Mouse (Mus musculus): ENCODE results near the gene Szrd1.

Szrd1 gene

DNA sequence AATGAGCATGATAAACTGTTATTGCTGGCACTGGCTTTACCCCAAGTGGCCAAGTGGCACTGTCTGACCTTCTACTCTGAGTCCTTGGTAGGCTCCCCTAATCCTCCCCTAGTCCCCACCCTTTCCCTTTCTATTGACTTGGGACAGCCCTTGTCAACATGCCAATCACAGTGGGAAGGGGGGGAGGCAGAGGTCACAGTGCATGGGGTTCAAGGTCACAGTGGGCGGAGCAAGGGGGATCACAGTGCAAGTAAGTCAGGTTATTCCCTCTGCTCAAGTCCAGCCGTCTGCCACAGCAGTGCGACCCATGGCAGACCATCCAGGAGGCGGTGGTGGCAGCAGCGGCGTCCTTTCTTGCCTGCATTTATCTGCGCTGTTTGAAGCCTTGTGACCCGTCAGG lies 24.2 kb downstream of the Szrd1 start:
- no peak for DNase-seq (ENCODE audit: low spot score in 2 of 2)

GRCm38 (mm10) chr4:141114521-141114981 lies 25.0 kb downstream of the Szrd1 start:
- no peak for DNase-seq (ENCODE audit: low spot score in 2 of 2)

GRCm38 (mm10) chr4:141113831-141114230 lies 25.7 kb downstream of the Szrd1 start:
- no peak for DNase-seq (ENCODE audit: low spot score in 2 of 2)

DNA sequence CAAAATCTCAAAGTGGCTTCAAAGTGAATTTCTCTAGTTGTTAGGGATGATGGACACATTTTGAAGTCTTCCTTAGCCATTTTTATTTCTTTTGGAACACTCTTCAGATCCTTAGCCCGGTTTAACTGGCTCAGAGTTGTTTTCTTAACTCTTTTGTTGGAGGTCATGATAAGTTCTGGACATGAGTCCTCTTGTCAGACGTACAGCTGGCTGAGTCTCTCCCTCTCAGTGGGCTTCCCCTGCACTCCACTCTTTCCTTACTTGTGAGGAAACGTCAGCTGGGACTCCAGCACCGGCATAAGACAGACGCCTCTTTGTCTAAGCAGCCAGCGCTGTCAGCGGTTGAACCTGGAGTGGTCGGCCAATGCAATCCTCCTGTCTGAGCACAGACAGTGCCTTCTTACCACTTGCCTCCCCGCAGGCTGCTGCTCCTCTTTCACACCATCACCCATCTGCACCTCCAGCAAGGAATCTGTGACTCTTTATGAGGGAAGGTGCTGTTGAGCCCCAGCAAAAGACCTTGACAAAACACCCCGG lies 31.3 kb downstream of the Szrd1 start:
- DNase-seq (ENCODE audit: low spot score in 2 of 2): no peak

DNA sequence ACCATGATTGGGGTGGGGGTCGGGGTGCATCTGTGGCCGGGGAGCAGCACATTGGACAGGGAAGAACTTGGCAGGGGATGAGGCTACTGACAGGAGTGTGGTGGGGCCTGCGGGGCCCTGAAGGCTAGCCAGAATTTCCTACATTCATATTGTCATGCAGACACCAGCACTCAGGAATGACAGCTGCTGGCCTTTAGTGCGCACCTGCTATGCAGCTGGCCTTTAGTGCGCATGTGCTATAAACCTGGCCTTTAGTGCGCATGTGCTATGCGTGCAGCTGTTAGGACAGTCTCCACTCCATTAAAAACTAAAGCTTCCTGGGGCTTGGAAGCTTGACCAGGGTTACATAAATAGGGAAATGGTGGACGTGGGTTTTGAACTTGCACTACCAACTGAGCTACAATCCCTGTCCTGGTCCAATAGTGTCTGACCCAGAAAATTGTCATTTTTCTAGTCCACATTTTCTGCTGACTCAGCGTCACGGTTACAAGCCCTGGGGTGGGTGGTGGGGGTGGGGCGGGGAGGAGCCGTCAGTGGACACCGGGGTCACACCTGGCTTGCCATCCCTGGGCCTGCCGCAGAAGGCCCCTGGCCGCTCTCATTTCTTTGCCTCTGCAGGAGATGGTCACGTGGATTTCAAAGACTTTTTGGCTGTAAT lies 32.9 kb downstream of the Szrd1 start:
- DNase-seq (ENCODE audit: low spot score in 2 of 2): no peak

GRCm38 (mm10) chr4:141101855-141102254 lies 37.7 kb downstream of the Szrd1 start:
- peak; percentile 42 to 80 for DNase-seq (ENCODE audit: low spot score in 2 of 2)

- DNase-seq (ENCODE audit: low spot score in 2 of 2): no peak
These were observed 38.3 kb downstream of the Szrd1 start for GRCm38 (mm10) chr4:141101291-141101690.

DNA sequence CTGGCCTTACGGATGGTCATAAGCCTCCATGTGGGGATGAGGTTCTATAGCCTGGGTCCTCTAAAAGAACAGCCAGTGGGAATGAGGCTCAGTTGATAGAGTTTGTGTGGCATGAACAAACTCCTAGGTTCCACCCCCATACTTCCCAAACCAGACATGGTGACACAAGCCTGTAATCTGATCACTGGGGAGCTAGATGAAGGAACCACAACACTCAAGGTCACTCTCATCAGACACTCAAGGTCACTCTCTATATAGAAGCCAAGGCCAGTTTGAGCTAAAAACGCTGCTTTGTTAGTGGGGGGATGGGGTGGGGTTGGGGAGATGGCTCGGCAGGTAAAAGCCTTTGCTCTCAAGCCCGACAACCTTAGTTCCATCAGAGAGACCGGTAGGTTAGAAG lies 39.6 kb downstream of the Szrd1 start:
- no peak for DNase-seq (ENCODE audit: low spot score in 2 of 2)

GRCm38 (mm10) chr4:141098935-141099334 lies 40.6 kb downstream of the Szrd1 start:
- no peak for DNase-seq (ENCODE audit: low spot score in 2 of 2)

- DNase-seq (ENCODE audit: low spot score in 2 of 2): no peak
These were observed 42.9 kb downstream of the Szrd1 start for GRCm38 (mm10) chr4:141096710-141097109.

GRCm38 (mm10) chr4:141095016-141095415 lies 44.6 kb downstream of the Szrd1 start:
- DNase-seq (ENCODE audit: low spot score in 2 of 2): no peak

DNA sequence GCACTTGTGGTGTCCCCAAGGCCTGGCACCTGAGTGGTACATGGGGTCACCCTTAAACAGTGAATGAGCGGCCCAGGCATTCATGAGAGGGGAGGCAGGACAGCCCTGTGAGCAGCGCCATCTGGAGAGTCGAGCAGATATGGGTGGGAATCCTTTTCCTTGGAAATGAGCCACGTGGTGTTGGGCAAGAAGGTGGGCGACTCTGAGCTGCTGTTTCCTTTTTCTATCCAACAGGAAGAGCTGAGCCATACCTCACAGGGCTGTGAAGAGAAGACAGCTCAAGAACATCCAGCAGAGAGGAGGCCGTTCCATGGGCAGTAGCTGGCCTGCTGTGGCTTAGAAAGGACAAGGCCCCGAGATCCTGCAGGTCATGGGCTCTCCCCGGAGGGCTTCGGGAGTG lies 50.9 kb downstream of the Szrd1 start:
- no peak for DNase-seq (ENCODE audit: low spot score in 2 of 2)

DNA sequence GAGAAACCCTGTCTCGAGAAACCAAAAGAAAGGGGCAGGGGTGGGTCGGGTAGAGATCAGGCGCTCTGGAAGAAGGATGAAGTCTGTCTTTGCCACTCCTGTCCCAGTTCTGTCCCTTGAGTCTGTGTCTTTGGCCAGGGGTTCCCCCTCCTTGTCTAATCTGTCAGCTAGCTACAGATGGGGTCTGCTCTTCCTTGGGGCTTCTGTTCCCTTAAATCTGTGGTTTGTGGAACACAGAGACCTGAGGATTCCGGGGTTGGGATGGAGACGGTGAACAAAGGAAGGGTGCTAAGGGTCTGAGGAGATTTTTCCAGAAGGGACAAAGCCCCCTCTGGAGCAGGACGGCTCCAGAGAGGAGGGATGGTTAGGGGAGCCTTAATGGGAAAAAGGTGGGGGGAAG lies 51.5 kb downstream of the Szrd1 start, which contains the start of gene Spata21:
Gene Spata21, plus strand, starts transcription at position 301 of the 400 bp plus-strand sequence.
- no peak for DNase-seq (ENCODE audit: low spot score in 2 of 2)

- DNase-seq (ENCODE audit: low spot score in 2 of 2): no peak
These were observed 52.7 kb downstream of the Szrd1 start for GRCm38 (mm10) chr4:141086862-141087261.

DNA sequence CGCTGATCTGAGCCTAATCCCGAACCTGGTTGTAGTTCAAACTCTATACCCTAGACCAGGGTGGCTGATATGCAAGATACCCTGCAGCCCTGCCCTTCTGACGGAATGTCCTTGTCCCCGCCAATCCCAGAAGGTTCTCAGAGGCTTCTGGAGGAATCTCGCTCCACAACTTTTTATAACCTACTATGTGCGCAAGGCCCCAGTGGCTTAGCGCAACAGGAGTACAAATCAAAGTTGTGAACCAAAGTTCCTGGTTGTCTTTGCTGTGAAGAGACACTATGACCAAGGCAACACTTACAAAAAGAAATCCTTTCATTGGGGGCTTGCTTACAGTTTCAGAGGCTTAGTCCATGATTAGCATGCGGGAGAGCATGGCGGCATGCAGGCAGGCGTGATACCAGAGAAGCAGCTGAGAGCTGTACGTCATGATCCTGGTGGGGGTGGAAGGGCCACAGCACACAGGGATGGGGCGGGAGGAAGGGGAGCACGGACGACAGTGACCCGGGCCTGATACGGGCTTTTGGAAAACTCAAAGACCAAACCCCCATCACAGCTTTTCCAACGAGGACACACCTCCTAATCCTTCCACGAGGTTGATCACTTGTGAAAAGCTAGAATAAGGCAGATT lies 61.0 kb downstream of the Szrd1 start:
- DNase-seq (ENCODE audit: low spot score in 2 of 2): peak in 1 of 2 experiments; percentile 63

GRCm38 (mm10) chr4:141077681-141078509 lies 61.7 kb downstream of the Szrd1 start, which contains the start of gene Necap2:
Gene Necap2, minus strand, starts transcription at chr4:141078357.
- peak; percentile 95 to 98 for DNase-seq (ENCODE audit: low spot score in 2 of 2)

GRCm38 (mm10) chr4:141076761-141077506 lies 62.6 kb downstream of the Szrd1 start:
- peak; percentile 74 to 82 for DNase-seq (ENCODE audit: low spot score in 2 of 2)

- DNase-seq (ENCODE audit: low spot score in 2 of 2): peak in 1 of 2 experiments; percentile 45
These were observed 65.5 kb downstream of the Szrd1 start for GRCm38 (mm10) chr4:141074109-141074508.

DNA sequence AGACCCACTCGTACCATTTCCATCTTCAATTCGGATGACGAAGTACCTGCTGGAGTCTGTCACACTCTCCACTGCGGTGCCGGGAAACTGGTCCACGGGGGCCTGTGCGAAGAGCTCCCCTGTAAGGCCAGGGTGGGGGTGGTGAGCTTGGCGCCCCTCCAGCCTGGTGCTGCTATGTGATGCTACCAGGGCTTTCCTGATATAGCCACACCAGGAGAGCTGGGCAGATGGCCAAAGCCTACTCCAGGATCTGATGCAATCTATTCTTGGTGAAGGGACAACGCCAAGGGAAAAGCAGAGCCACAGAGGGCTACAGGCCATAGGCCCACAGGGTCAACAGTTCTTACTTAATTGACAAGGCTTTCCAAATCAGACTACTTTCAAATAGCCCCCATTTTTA lies 65.9 kb downstream of the Szrd1 start:
- DNase-seq (ENCODE audit: low spot score in 2 of 2): peak in 1 of 2 experiments; percentile 47

GRCm38 (mm10) chr4:141072502-141072901 lies 67.1 kb downstream of the Szrd1 start:
- no peak for DNase-seq (ENCODE audit: low spot score in 2 of 2)

- DNase-seq (ENCODE audit: low spot score in 2 of 2): peak; percentile 67 to 86
These were observed 69.8 kb downstream of the Szrd1 start for GRCm38 (mm10) chr4:141069731-141070130.

Measured in spleen, postnatal 4 days (tissue).